Mouse (Mus musculus) CH12.LX (cell line): ENCODE measurements at regions not wholly inside any gene's neighbourhood (a gene's known extent, or its start where the extent isn't known, plus 50 kb on each side); places are given as distances from the start of the nearest gene placed in this dataset.

Experiments
- DNase-seq: peaks from one replicate; pipeline ENCODE4 v3.0.0-alpha.2; 2013; ENCODE audit errors: extremely low read depth
- H3K27ac ChIP-seq: 2 replicates; pipeline ENCODE4 v1.5.1; 2012; ENCODE audit warnings: low read depth, mild to moderate bottlenecking, control low read depth, moderate library complexity; ENCODE audit not compliant: insufficient read depth
- H3K27me3 ChIP-seq: replicated peaks from 2 replicates; pipeline ENCODE3; 2012; ENCODE audit warnings: inconsistent platforms
- H3K36me3 ChIP-seq, 2 experiments: replicated peaks in 1 of 2; 2 replicates each; pipeline versions ENCODE3 to v1.6.1; 2012; ENCODE audit warnings: inconsistent platforms in 1 of 2, low read length in 1 of 2, mild to moderate bottlenecking in 1 of 2, mixed read lengths in 1 of 2, moderate library complexity in 1 of 2; ENCODE audit not compliant: control insufficient read depth in 1 of 2, insufficient read depth in 1 of 2
- H3K4me1 ChIP-seq, 2 experiments: 2 replicates each; pipeline ENCODE4 v1.6.1; 2012; ENCODE audit warnings: inconsistent platforms in 1 of 2, moderate library complexity in 1 of 2; ENCODE audit not compliant: insufficient read depth in 2 of 2, control insufficient read depth in 1 of 2
- H3K4me2 ChIP-seq: 2 replicates; pipeline ENCODE4 v1.6.1; 2012; ENCODE audit warnings: low read depth, mild to moderate bottlenecking, control low read depth; ENCODE audit not compliant: poor library complexity, insufficient read depth, severe bottlenecking
- H3K4me3 ChIP-seq, 3 experiments: fragments of 150-350 bp in 1 of 3; sonication (generic) in 1 of 3; replicated peaks in 1 of 3; 2 replicates each; pipeline versions ENCODE3 to v1.5.1; 2011 to 2012; ENCODE audit warnings: low read depth in 2 of 3, low read length in 2 of 3, mild to moderate bottlenecking in 2 of 3, moderate library complexity in 2 of 3, control low read depth in 1 of 3, improper control_type of control experiment in 1 of 3, inconsistent platforms in 1 of 3, mixed read lengths in 1 of 3; ENCODE audit not compliant: poor library complexity in 1 of 3
- H3K79me2 ChIP-seq: replicated peaks from 2 replicates; pipeline ENCODE4 v1.6.1; 2012; ENCODE audit warnings: mild to moderate bottlenecking, moderate library complexity; ENCODE audit not compliant: control insufficient read depth, poor library complexity, insufficient read depth, severe bottlenecking; ENCODE audit errors: extremely low read depth
- H3K9ac ChIP-seq: 2 replicates; pipeline ENCODE4 v1.6.1; 2012; ENCODE audit warnings: low read depth, mild to moderate bottlenecking, control low read depth, moderate library complexity; ENCODE audit not compliant: insufficient read depth
- H3K9me3 ChIP-seq: replicated peaks from 2 replicates; pipeline ENCODE3; 2012; ENCODE audit warnings: low read length, inconsistent platforms, mixed read lengths
- BHLHE40 ChIP-seq: IDR thresholded peaks from 2 replicates; pipeline ENCODE4 v1.6.1; 2011; ENCODE audit warnings: mild to moderate bottlenecking, low read depth, low read length, improper control_type of control experiment
- CHD1 ChIP-seq: IDR thresholded peaks from 2 replicates; pipeline ENCODE4 v1.6.1; 2012; ENCODE audit warnings: low read depth, low read length, improper control_type of control experiment, inconsistent platforms
- CHD2 ChIP-seq: IDR thresholded peaks from 2 replicates; pipeline ENCODE4 v1.6.1; 2011; ENCODE audit warnings: low read length, improper control_type of control experiment
- CTCF ChIP-seq, 2 experiments: IDR thresholded peaks in 1 of 2; conservative IDR thresholded peaks in 1 of 2; 2 replicates each; pipeline ENCODE4 v1.5.1; 2011 to 2012; ENCODE audit warnings: low read depth in 2 of 2, low read length in 2 of 2, improper control_type of control experiment in 1 of 2, inconsistent platforms in 1 of 2, mild to moderate bottlenecking in 1 of 2, moderate library complexity in 1 of 2
- E2F4 ChIP-seq: IDR thresholded peaks from 2 replicates; pipeline ENCODE4 v1.6.1; 2011; ENCODE audit warnings: low read depth, low read length, improper control_type of control experiment; ENCODE audit not compliant: insufficient replicate concordance
- ELF1 ChIP-seq: IDR thresholded peaks from 2 replicates; pipeline ENCODE4 v1.6.1; 2014; ENCODE audit warnings: low read depth, mild to moderate bottlenecking, inconsistent platforms, low read length, improper control_type of control experiment
- EP300 ChIP-seq: IDR thresholded peaks from 2 replicates; pipeline ENCODE4 v1.6.1; 2011; ENCODE audit warnings: low read length, improper control_type of control experiment
- ETS1 ChIP-seq: conservative IDR thresholded peaks from 2 replicates; pipeline ENCODE4 v1.6.1; 2012; ENCODE audit warnings: low read depth, mild to moderate bottlenecking, inconsistent platforms, low read length, improper control_type of control experiment, moderate library complexity
- GABPA ChIP-seq: IDR thresholded peaks from 2 replicates; pipeline ENCODE4 v1.6.1; 2012; ENCODE audit warnings: low read depth, low read length, improper control_type of control experiment, inconsistent platforms; ENCODE audit not compliant: insufficient replicate concordance
- HCFC1 ChIP-seq: IDR thresholded peaks from 2 replicates; pipeline ENCODE4 v1.6.1; 2012; ENCODE audit warnings: low read depth, mild to moderate bottlenecking, inconsistent platforms, low read length, improper control_type of control experiment
- IRF4 ChIP-seq: IDR thresholded peaks from 2 replicates; pipeline ENCODE4 v1.6.1; 2014; ENCODE audit warnings: low read depth, mild to moderate bottlenecking, inconsistent platforms, low read length, improper control_type of control experiment
- JUN ChIP-seq: IDR thresholded peaks from 2 replicates; pipeline ENCODE4 v1.6.1; 2011; ENCODE audit warnings: low read depth, mild to moderate bottlenecking, low read length, improper control_type of control experiment, moderate library complexity; ENCODE audit not compliant: insufficient read depth
- JUND ChIP-seq: conservative IDR thresholded peaks from 2 replicates; pipeline ENCODE4 v1.6.1; 2011; ENCODE audit warnings: low read depth, low read length, improper control_type of control experiment
- KAT2A ChIP-seq: IDR thresholded peaks from 2 replicates; pipeline ENCODE4 v1.6.1; 2012; ENCODE audit warnings: low read length, improper control_type of control experiment, inconsistent platforms; ENCODE audit not compliant: insufficient replicate concordance
- MAFK ChIP-seq: IDR thresholded peaks from 2 replicates; pipeline ENCODE4 v1.6.1; 2011; ENCODE audit warnings: low read length, improper control_type of control experiment; ENCODE audit not compliant: insufficient replicate concordance
- MAX ChIP-seq: IDR thresholded peaks from 2 replicates; pipeline ENCODE4 v1.6.1; 2011; ENCODE audit warnings: low read length, improper control_type of control experiment
- MAZ ChIP-seq: IDR thresholded peaks from 2 replicates; pipeline ENCODE4 v1.6.1; 2012; ENCODE audit warnings: low read depth, mild to moderate bottlenecking, inconsistent platforms, low read length, improper control_type of control experiment, moderate library complexity
- MEF2A ChIP-seq: IDR thresholded peaks from 2 replicates; pipeline ENCODE4 v1.6.1; 2014; ENCODE audit warnings: low read depth, mild to moderate bottlenecking, inconsistent platforms, low read length, improper control_type of control experiment, borderline replicate concordance
- MXI1 ChIP-seq: IDR thresholded peaks from 2 replicates; pipeline ENCODE4 v1.6.1; 2011; ENCODE audit warnings: mild to moderate bottlenecking, low read depth, low read length, improper control_type of control experiment
- MYC ChIP-seq: IDR thresholded peaks from 2 replicates; pipeline ENCODE4 v1.6.1; 2011; ENCODE audit warnings: low read depth, mild to moderate bottlenecking, improper control_type of control experiment, low read length
- NELFE ChIP-seq: IDR thresholded peaks from 2 replicates; pipeline ENCODE4 v1.6.1; 2011; ENCODE audit warnings: low read depth, low read length, improper control_type of control experiment
- NRF1 ChIP-seq: IDR thresholded peaks from 2 replicates; pipeline ENCODE4 v1.6.1; 2014; ENCODE audit warnings: low read depth, mild to moderate bottlenecking, inconsistent platforms, low read length, improper control_type of control experiment, moderate library complexity
- PAX5 ChIP-seq: IDR thresholded peaks from 2 replicates; pipeline ENCODE4 v1.6.1; 2012; ENCODE audit warnings: low read length, inconsistent platforms, mixed read lengths
- POLR2A ChIP-seq: IDR thresholded peaks from 2 replicates; pipeline ENCODE4 v1.6.1; 2011; ENCODE audit warnings: low read depth, mild to moderate bottlenecking, improper control_type of control experiment, low read length
- POLR2AphosphoS2 ChIP-seq: IDR thresholded peaks from 2 replicates; pipeline ENCODE4 v1.6.1; 2011; ENCODE audit warnings: low read depth, low read length, improper control_type of control experiment
- RAD21 ChIP-seq: IDR thresholded peaks from 2 replicates; pipeline ENCODE4 v1.6.1; 2011; ENCODE audit warnings: low read depth, mild to moderate bottlenecking, low read length, improper control_type of control experiment, moderate library complexity
- RCOR1 ChIP-seq: conservative IDR thresholded peaks from 2 replicates; pipeline ENCODE4 v1.6.1; 2012; ENCODE audit warnings: low read depth, mild to moderate bottlenecking, inconsistent platforms, low read length, improper control_type of control experiment
- SIN3A ChIP-seq: IDR thresholded peaks from 2 replicates; pipeline ENCODE4 v1.6.1; 2012; ENCODE audit warnings: low read length, improper control_type of control experiment, inconsistent platforms
- SMC3 ChIP-seq: IDR thresholded peaks from 2 replicates; pipeline ENCODE4 v1.6.1; 2011; ENCODE audit warnings: low read depth, low read length, improper control_type of control experiment
- TBP ChIP-seq: conservative IDR thresholded peaks from 2 replicates; pipeline ENCODE4 v1.6.1; 2011; ENCODE audit warnings: low read depth, low read length, improper control_type of control experiment
- TCF12 ChIP-seq: IDR thresholded peaks from 2 replicates; pipeline ENCODE4 v1.6.1; 2014; ENCODE audit warnings: low read depth, mild to moderate bottlenecking, inconsistent platforms, low read length, improper control_type of control experiment
- UBTF ChIP-seq: IDR thresholded peaks from 2 replicates; pipeline ENCODE4 v1.6.1; 2012; ENCODE audit warnings: low read depth, mild to moderate bottlenecking, inconsistent platforms, low read length, improper control_type of control experiment, moderate library complexity
- USF1 ChIP-seq: IDR thresholded peaks from 2 replicates; pipeline ENCODE4 v1.6.1; 2014; ENCODE audit warnings: low read depth, mild to moderate bottlenecking, inconsistent platforms, low read length, improper control_type of control experiment
- USF2 ChIP-seq: conservative IDR thresholded peaks from 2 replicates; pipeline ENCODE4 v1.6.1; 2011; ENCODE audit warnings: low read depth, low read length, improper control_type of control experiment
- ZC3H11A ChIP-seq: IDR thresholded peaks from 2 replicates; pipeline ENCODE4 v1.6.1; 2012; ENCODE audit warnings: low read depth, mild to moderate bottlenecking, inconsistent platforms, low read length, improper control_type of control experiment
- ZKSCAN1 ChIP-seq: IDR thresholded peaks from 2 replicates; pipeline ENCODE4 v1.6.1; 2012; ENCODE audit warnings: low read depth, inconsistent platforms, low read length, improper control_type of control experiment, borderline replicate concordance
- ZMIZ1 ChIP-seq: IDR thresholded peaks from 2 replicates; pipeline ENCODE4 v1.6.1; 2012; ENCODE audit warnings: low read depth, mild to moderate bottlenecking, inconsistent platforms, low read length, improper control_type of control experiment
- ZNF384 ChIP-seq: IDR thresholded peaks from 2 replicates; pipeline ENCODE4 v1.6.1; 2012; ENCODE audit warnings: low read depth, low read length, improper control_type of control experiment, inconsistent platforms
- dilution Hi-C: fragments of 300-500 bp; cut with MboI; formaldehyde crosslinking; loops from 2 replicates; pipeline ENCODE4 v1.14.3; 2020; ENCODE audit warnings: low sequenced_read_pairs; ENCODE audit not compliant: extremely low pct_unique_long_range_greater_than_20kb, extremely low pct_ligation_motif_present
- in situ Hi-C: fragments of 300-500 bp; cut with MboI; formaldehyde crosslinking; loops from 3 replicates; pipeline ENCODE4 v1.14.3; 2019; ENCODE audit warnings: low sequenced_read_pairs, low pct_ligation_motif_present, low pct_unique_long_range_greater_than_20kb, mixed read lengths

DNA sequence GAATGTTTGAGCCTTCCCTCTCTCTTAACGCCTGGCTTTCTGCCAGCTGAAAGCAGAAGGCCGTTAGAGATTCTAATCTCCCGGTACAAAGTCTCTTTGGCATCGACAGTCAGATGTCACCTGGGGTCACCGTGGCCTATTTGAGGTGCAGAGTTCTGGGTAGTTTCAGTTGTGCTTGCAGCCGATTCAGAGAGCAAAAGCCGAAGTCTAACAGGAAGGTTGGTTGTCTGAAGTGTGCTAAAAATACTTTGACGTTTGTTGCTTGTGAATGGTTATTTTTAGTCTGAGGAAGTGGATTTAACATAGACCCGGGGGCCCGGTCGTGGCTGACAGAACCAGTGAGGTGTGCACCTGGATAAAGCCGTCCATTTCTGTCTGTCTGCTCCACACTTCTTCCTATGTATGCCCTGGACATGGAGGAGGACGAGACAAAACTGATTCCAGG is 281.2 kb downstream of the Cd83 start:
- H3K4me2 ChIP-seq = peak overlapping the region; percentile 77; the same call in 1 of the 2 replicates
- dilution Hi-C loops = no loop called here
- no peaks in the 10 kb centered on the region for H3K79me2 ChIP-seq
- no peaks in the 10 kb centered on the region for H3K9me3 ChIP-seq
- H3K9ac ChIP-seq = no peak overlapping the region
- TF ChIP-seq RCOR1 (no peak), POLR2A (no peak), HCFC1 (no peak), ELF1 (no peak), USF1 (no peak), ZKSCAN1 (no peak), PAX5 (no peak), MYC (no peak), SMC3 (no peak), ZMIZ1 (no peak), CHD2 (no peak), POLR2AphosphoS2 (no peak), RAD21 (no peak), EP300 (peak; percentile 57), MAFK (no peak), TBP (no peak), MAZ (no peak), ZNF384 (no peak), MAX (no peak), MEF2A (peak; percentile 96), E2F4 (no peak), NRF1 (no peak), IRF4 (no peak; the same call in 1 of the 2 replicates), ETS1 (peak; percentile 32; the same call in 1 of the 2 replicates), TCF12 (no peak; the same call in 1 of the 2 replicates), UBTF (no peak), CHD1 (no peak), KAT2A (no peak), SIN3A (0 out of 2 replicates have a peak, but pooled peaks have one; percentile 26), JUN (no peak), CTCF (conservative IDR thresholded peaks at IDR 0.05 in 1 of 2, IDR thresholded peaks at IDR 0.05 in 1 of 2; ENCODE audit: low read depth in 2 of 2, low read length in 2 of 2) (no peak), GABPA (no peak), USF2 (no peak), BHLHE40 (0 out of 2 replicates have a peak, but pooled peaks have one; percentile 27), MXI1 (no peak), ZC3H11A (no peak), JUND (no peak), NELFE (no peak)
- no peak overlapping the region for H3K27ac ChIP-seq
- H3K36me3 ChIP-seq = no peaks in the 10 kb centered on the region
- peak; percentile 70 for DNase-seq
- H3K27me3 ChIP-seq = no peaks in the 10 kb centered on the region
- in situ Hi-C loops = no loop called here
- no peak overlapping the region for H3K4me3 ChIP-seq
- peaks cover 0 to 58% of the 10 kb centered on the region in 2 experiments; a peak in 3 of 4 replicates for H3K4me1 ChIP-seq
